Mouse (Mus musculus): ENCODE measurements around the gene Sel1l2. TPM values are rescaled to one million over a fixed set of nuclear protein-coding genes. Genes with fewer than 3 reads are reported as not detected.

Sel1l2 gene
- not detected in 2 replicates for polyA plus RNA-seq (2015; fragmentation: Nextera tagmentation; extraction: Ambion mirVana)

- Histone ChIP-seq H3K27ac (replicated peaks) (no peak within 1 kb of the TSS), H3K9me3 (replicated peaks) (no peaks in the 10 kb centered on the region), H3K9ac (no peak within 1 kb of the TSS), H3K4me2 (no peak within 1 kb of the TSS), H3K27me3 (no peaks in the 10 kb centered on the region), H3K4me3 (replicated peaks) (no peak within 1 kb of the TSS), H3K36me3 (replicated peaks) (no peaks in the 10 kb centered on the region), H3K4me1 (replicated peaks) (0 out of 2 replicates have a peak, but pooled peaks cover 1% of the 10 kb centered on the region)
- WGBS (ENCODE audit: insufficient replicate concordance) = 29% methylated on average over 4 of the region's 4 CpGs
- ATAC-seq (ENCODE audit: insufficient read depth) = no peak
Observed at GRCm38 (mm10) chr2:140389525-140389924, at the start of gene Sel1l2. Gene Sel1l2, minus strand, starts transcription at chr2:140389706.

- no peaks in the 10 kb centered on the region for H3K4me1 ChIP-seq (replicated peaks)
- no peak for ATAC-seq (ENCODE audit: insufficient read depth)
- H3K4me3 ChIP-seq (replicated peaks) = no peak overlapping the region
- H3K36me3 ChIP-seq (replicated peaks) = no peaks in the 10 kb centered on the region
- no peaks in the 10 kb centered on the region for H3K9me3 ChIP-seq (replicated peaks)
- 62% methylated on average over 4 of the region's 4 CpGs for WGBS (ENCODE audit: insufficient replicate concordance)
- H3K9ac ChIP-seq = no peak overlapping the region
- no peak overlapping the region for H3K27ac ChIP-seq (replicated peaks)
- H3K4me2 ChIP-seq = no peak overlapping the region
- H3K27me3 ChIP-seq = no peaks in the 10 kb centered on the region
Observed at GRCm38 (mm10) chr2:140439081-140439480, 49.6 kb upstream of the Sel1l2 start.

GRCm38 (mm10) chr2:140427283-140427682 is 37.8 kb upstream of the Sel1l2 start:
- Histone ChIP-seq H3K27me3 (no peaks in the 10 kb centered on the region), H3K27ac (replicated peaks) (no peak overlapping the region), H3K9ac (no peak overlapping the region), H3K4me3 (replicated peaks) (no peak overlapping the region), H3K36me3 (replicated peaks) (no peaks in the 10 kb centered on the region), H3K4me1 (replicated peaks) (no peaks in the 10 kb centered on the region), H3K9me3 (replicated peaks) (no peaks in the 10 kb centered on the region), H3K4me2 (no peak overlapping the region)
- ATAC-seq (ENCODE audit: insufficient read depth) = no peak
- WGBS (ENCODE audit: insufficient replicate concordance) = 7% methylated on average over 4 of the region's 4 CpGs

- Histone ChIP-seq H3K4me3 (replicated peaks) (no peak overlapping the region), H3K9ac (no peak overlapping the region), H3K27ac (replicated peaks) (no peak overlapping the region), H3K27me3 (no peaks in the 10 kb centered on the region), H3K36me3 (replicated peaks) (no peaks in the 10 kb centered on the region), H3K4me1 (replicated peaks) (no peaks in the 10 kb centered on the region), H3K4me2 (no peak overlapping the region), H3K9me3 (replicated peaks) (no peaks in the 10 kb centered on the region)
- no peak for ATAC-seq (ENCODE audit: insufficient read depth)
Observed at GRCm38 (mm10) chr2:140425844-140426243, 36.3 kb upstream of the Sel1l2 start.

- peaks cover 17% of the 10 kb centered on the region for H3K4me1 ChIP-seq (replicated peaks)
- no peaks in the 10 kb centered on the region for H3K36me3 ChIP-seq (replicated peaks)
- H3K9me3 ChIP-seq (replicated peaks) = no peaks in the 10 kb centered on the region
- H3K27me3 ChIP-seq = peaks cover 24% of the 10 kb centered on the region
- WGBS (ENCODE audit: insufficient replicate concordance) = under 1% methylated on average over 51 of the region's 58 CpGs
- ATAC-seq (ENCODE audit: insufficient read depth) = peak; percentile 47
- H3K4me3 ChIP-seq (replicated peaks) = peak overlapping the region; percentile 68
- H3K4me2 ChIP-seq = peak overlapping the region; percentile 97
- H3K27ac ChIP-seq (replicated peaks) = no peak overlapping the region
- H3K9ac ChIP-seq = peak overlapping the region; percentile 55
Observed at GRCm38 (mm10) chr2:140395744-140396231, 6.3 kb upstream of the Sel1l2 start.

GRCm38 (mm10) chr2:140395179-140395578 is 5.7 kb upstream of the Sel1l2 start, which contains the start of gene Macrod2:
Gene Macrod2, plus strand, starts transcription at chr2:140395309.
- peaks cover 24% of the 10 kb centered on the region for H3K27me3 ChIP-seq
- no peaks in the 10 kb centered on the region for H3K36me3 ChIP-seq (replicated peaks)
- no peaks in the 10 kb centered on the region for H3K9me3 ChIP-seq (replicated peaks)
- H3K4me1 ChIP-seq (replicated peaks) = peaks cover 17% of the 10 kb centered on the region
- no peak within 1 kb of the TSS for H3K27ac ChIP-seq (replicated peaks)
- H3K4me3 ChIP-seq (replicated peaks) = peak within 1 kb of the TSS; percentile 68
- peak; percentile 100 for ATAC-seq (ENCODE audit: insufficient read depth)
- WGBS (ENCODE audit: insufficient replicate concordance) = under 1% methylated on average over 39 of the region's 47 CpGs
- peak within 1 kb of the TSS; percentile 97 for H3K4me2 ChIP-seq
- H3K9ac ChIP-seq = peak within 1 kb of the TSS; percentile 55

- no peak overlapping the region for H3K9ac ChIP-seq
- H3K4me3 ChIP-seq (replicated peaks) = no peak overlapping the region
- ATAC-seq (ENCODE audit: insufficient read depth) = no peak
- no peak overlapping the region for H3K4me2 ChIP-seq
- whole genome bisulfite sequencing (ENCODE audit: insufficient replicate concordance) = 58% methylated on average over 1 of the region's 1 CpGs
- H3K9me3 ChIP-seq (replicated peaks) = no peaks in the 10 kb centered on the region
- H3K36me3 ChIP-seq (replicated peaks) = no peaks in the 10 kb centered on the region
- no peaks in the 10 kb centered on the region for H3K27me3 ChIP-seq
- no peaks in the 10 kb centered on the region for H3K4me1 ChIP-seq (replicated peaks)
- H3K27ac ChIP-seq (replicated peaks) = no peak overlapping the region
Observed at GRCm38 (mm10) chr2:140364804-140365203, 24.7 kb downstream of the Sel1l2 start.

- Histone ChIP-seq H3K4me1 (replicated peaks) (no peaks in the 10 kb centered on the region), H3K4me2 (no peak overlapping the region), H3K4me3 (replicated peaks) (no peak overlapping the region), H3K9ac (no peak overlapping the region), H3K36me3 (replicated peaks) (no peaks in the 10 kb centered on the region), H3K9me3 (replicated peaks) (no peaks in the 10 kb centered on the region), H3K27ac (replicated peaks) (no peak overlapping the region), H3K27me3 (no peaks in the 10 kb centered on the region)
- ATAC-seq (ENCODE audit: insufficient read depth) = no peak
- WGBS (ENCODE audit: insufficient replicate concordance) = 13% methylated on average over 2 of the region's 2 CpGs
Observed at GRCm38 (mm10) chr2:140359905-140360304, 29.6 kb downstream of the Sel1l2 start.

GRCm38 (mm10) chr2:140342394-140342793 is 47.1 kb downstream of the Sel1l2 start:
- Histone ChIP-seq H3K36me3 (replicated peaks) (no peaks in the 10 kb centered on the region), H3K4me2 (no peak overlapping the region), H3K9me3 (replicated peaks) (no peaks in the 10 kb centered on the region), H3K4me1 (replicated peaks) (no peaks in the 10 kb centered on the region), H3K27ac (replicated peaks) (no peak overlapping the region), H3K9ac (no peak overlapping the region), H3K4me3 (replicated peaks) (no peak overlapping the region), H3K27me3 (no peaks in the 10 kb centered on the region)
- WGBS (ENCODE audit: insufficient replicate concordance) = 48% methylated on average over 7 of the region's 7 CpGs
- no peak for ATAC-seq (ENCODE audit: insufficient read depth)

GRCm38 (mm10) chr2:140330508-140331306 is 58.8 kb downstream of the Sel1l2 start:
- ATAC-seq (ENCODE audit: insufficient read depth) = no peak
- Histone ChIP-seq H3K27me3 (no peaks in the 10 kb centered on the region), H3K9me3 (replicated peaks) (no peaks in the 10 kb centered on the region), H3K4me3 (replicated peaks) (no peak overlapping the region), H3K4me2 (no peak overlapping the region), H3K36me3 (replicated peaks) (no peaks in the 10 kb centered on the region), H3K27ac (replicated peaks) (no peak overlapping the region), H3K9ac (no peak overlapping the region), H3K4me1 (replicated peaks) (no peaks in the 10 kb centered on the region)
- WGBS (ENCODE audit: insufficient replicate concordance) = 52% methylated on average over 5 of the region's 5 CpGs

GRCm38 (mm10) chr2:140302976-140303708 is 86.4 kb downstream of the Sel1l2 start:
- H3K4me2 ChIP-seq = no peak overlapping the region
- WGBS (ENCODE audit: insufficient replicate concordance) = 49% methylated on average over 3 of the region's 3 CpGs
- no peak for ATAC-seq (ENCODE audit: insufficient read depth)

More at GRCm38 (mm10) chr2:140302976-140303708, 86.4 kb downstream of the Sel1l2 start:
- no peaks in the 10 kb centered on the region for H3K36me3 ChIP-seq (replicated peaks)
- no peaks in the 10 kb centered on the region for H3K9me3 ChIP-seq (replicated peaks)
- no peaks in the 10 kb centered on the region for H3K27me3 ChIP-seq
- no peaks in the 10 kb centered on the region for H3K4me1 ChIP-seq (replicated peaks)
- no peak overlapping the region for H3K4me3 ChIP-seq (replicated peaks)
- no peak overlapping the region for H3K9ac ChIP-seq
- no peak overlapping the region for H3K27ac ChIP-seq (replicated peaks)

All from liver, embryonic 15.5 days (tissue).